In the genomic region with DNA sequence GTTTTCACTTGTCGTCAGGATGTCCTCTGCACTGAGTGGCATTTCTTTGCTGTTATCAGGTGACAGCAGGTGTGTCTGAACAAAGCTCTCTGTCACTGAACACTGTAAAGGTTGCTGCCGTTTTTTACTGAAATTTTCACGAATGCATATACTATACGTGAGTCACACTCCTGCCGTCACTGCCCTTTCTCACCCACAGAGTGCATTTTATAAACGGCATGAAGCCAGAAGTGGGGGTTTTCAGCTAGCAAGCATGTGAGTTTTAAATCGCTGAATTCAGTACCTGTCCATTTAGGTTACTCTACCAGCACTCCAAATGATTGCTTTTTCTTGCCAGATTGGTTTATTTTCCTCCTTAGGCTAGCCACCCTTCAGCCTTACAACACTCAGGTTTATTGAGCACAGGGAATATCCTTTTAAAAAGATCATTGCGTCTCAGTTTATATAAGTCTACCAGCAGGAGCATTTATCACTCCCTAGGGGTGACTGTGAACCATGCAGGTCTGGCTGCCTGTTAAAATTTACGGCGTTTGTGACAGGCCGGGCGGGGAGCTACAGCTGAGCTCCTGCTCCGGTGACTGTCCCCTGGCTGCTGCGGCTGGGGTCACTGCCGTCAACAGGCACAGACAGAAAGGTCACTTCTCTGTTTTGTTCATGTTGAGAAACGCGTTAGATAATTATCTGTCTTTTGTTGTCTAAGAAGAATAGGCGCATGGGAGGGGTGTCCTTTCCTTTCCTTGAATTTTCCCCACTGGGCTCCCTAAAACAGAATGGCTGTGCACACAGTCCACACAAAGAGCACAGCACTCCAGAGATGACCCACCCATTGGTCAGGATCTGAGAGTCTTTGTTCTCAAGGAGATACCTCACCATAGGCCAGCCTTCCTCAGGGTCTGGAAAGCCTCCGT, we compare ENCODE assay signal across 7 mouse cellular contexts.
DNase-seq lines count a peak whose midpoint lies in the region; ATAC-seq and TF ChIP-seq lines count a peak whose summit lies in the region.

No protein-coding gene starts in this region.

- no peaks in the 10 kb centered on the region for H3K27me3 ChIP-seq in midbrain, postnatal 0 days (ENCODE audit: insufficient read depth, low read length)

- 32% methylated on average over 19 of the region's 19 CpGs for WGBS in midbrain, postnatal 0 days

- no peaks in the 10 kb centered on the region for H3K9me3 ChIP-seq in midbrain, postnatal 0 days (ENCODE audit: low read length)

- peak overlapping the region; percentile 14; the same call in 1 of the 2 replicates for H3K27ac ChIP-seq in midbrain, postnatal 0 days (ENCODE audit: low read depth, low read length)

- no peak overlapping the region for H3K9ac ChIP-seq in midbrain, postnatal 0 days (replicated peaks; ENCODE audit: low read length, poor library complexity, severe bottlenecking)

- no peak overlapping the region for H3K4me2 ChIP-seq in midbrain, postnatal 0 days (ENCODE audit: low read depth, low read length, poor library complexity, severe bottlenecking)

- ATAC-seq in hematopoietic stem cell, adult 5-6 weeks (replicated peaks in 1 of 2; ENCODE audit: insufficient read depth in 1 of 2, low FRiP score in 2 of 2, low TSS enrichment in 1 of 2, low read depth in 1 of 2, poor library complexity in 2 of 2, severe bottlenecking in 2 of 2), result peak; percentile 71 to 76
- peak; percentile 78; the same call in 1 of the 2 replicates for ATAC-seq in midbrain, postnatal 0 days (ENCODE audit: low FRiP score)

- H3K4me1 ChIP-seq in midbrain, postnatal 0 days (ENCODE audit: insufficient read depth, low read length), result no peaks in the 10 kb centered on the region

- peak; percentile 61 for DNase-seq in brain, adult 2 months (ENCODE audit: low read depth, low spot score)
- peak; percentile 67 for DNase-seq in embryo, embryonic 11.5 days (ENCODE audit: low read depth, low spot score)
- DNase-seq in kidney, postnatal 4 days, result peak; percentile 65 to 77
- peak; percentile 38 for DNase-seq in midbrain, postnatal 0 days (ENCODE audit: low spot score)
- no peak for DNase-seq in urinary bladder, postnatal 10 days (ENCODE audit: low spot score)
- no peak for DNase-seq in T-cell, adult 2 months (ENCODE audit: low spot score)

- H3K4me3 ChIP-seq in midbrain, postnatal 0 days (ENCODE audit: low read depth, low read length), result no peak overlapping the region

- H3K36me3 ChIP-seq in midbrain, postnatal 0 days (ENCODE audit: insufficient read depth, low read length), result no peaks in the 10 kb centered on the region

- peak; percentile 47; the same call in 1 of the 2 replicates for TF ChIP-seq CTCF in midbrain, postnatal 0 days (IDR thresholded peaks at IDR 0.05)

Comparison
In these comparisons a context has a peak if more than half of its experiments do, and no peak if none do; other contexts are left out.
1. DNase-seq: peak in brain, adult 2 months (single experiment), embryo, embryonic 11.5 days (single experiment), kidney, postnatal 4 days (2 of 2) and midbrain, postnatal 0 days (single experiment); none in urinary bladder, postnatal 10 days (single experiment) and T-cell, adult 2 months (single experiment).